Mouse (Mus musculus) bone marrow macrophage, adult 2 months (primary cell): ENCODE measurements at regions not wholly inside any gene's neighbourhood (a gene's known extent, or its start where the extent isn't known, plus 50 kb on each side); places are given as distances from the start of the nearest gene placed in this dataset.

ENCODE experiments used
- H3K27ac ChIP-seq: 2 replicates; pipeline ENCODE4 v1.5.1; 2012; ENCODE audit warnings: low read depth, low read length; ENCODE audit not compliant: insufficient read depth
- H3K4me1 ChIP-seq: 2 replicates; pipeline ENCODE4 v1.6.1; 2012; ENCODE audit warnings: low read length; ENCODE audit not compliant: control insufficient read depth, insufficient read depth
- H3K4me3 ChIP-seq: 2 replicates; pipeline ENCODE4 v1.5.1; 2012; ENCODE audit warnings: mild to moderate bottlenecking, low read length, moderate library complexity; ENCODE audit not compliant: insufficient read depth
- CTCF ChIP-seq: IDR thresholded peaks from 2 replicates; pipeline ENCODE4 v1.5.1; 2012; ENCODE audit warnings: low read depth, mild to moderate bottlenecking, low read length, moderate library complexity
- POLR2A ChIP-seq: IDR thresholded peaks from 2 replicates; pipeline ENCODE4 v1.6.1; 2012; ENCODE audit warnings: mild to moderate bottlenecking, low read depth, low read length, borderline replicate concordance

DNA sequence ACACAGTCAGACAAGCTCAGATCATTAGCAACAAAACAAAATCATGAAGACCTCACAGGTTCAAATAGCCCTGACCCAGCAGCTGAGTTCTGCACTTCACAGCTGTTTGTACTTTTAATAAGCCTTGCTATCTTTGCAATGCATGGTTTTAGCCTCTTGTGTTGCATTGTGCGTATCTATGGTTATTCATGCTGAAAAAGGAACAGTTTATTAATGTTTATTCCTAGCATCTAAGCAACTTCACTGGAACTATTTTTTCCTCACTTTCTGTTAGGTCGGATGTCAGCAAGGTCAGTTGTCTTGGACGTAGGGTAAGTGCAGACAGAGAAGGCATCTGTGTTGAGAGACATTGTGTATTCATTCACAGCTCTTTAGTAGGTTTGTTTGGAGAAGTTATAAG, 107.3 kb upstream of the Ccn2 start:
- H3K4me1 ChIP-seq: peaks cover 22% of the 10 kb centered on the region
- no peak overlapping the region for H3K4me3 ChIP-seq
- TF ChIP-seq POLR2A: no peak
- no peak overlapping the region for H3K27ac ChIP-seq

DNA sequence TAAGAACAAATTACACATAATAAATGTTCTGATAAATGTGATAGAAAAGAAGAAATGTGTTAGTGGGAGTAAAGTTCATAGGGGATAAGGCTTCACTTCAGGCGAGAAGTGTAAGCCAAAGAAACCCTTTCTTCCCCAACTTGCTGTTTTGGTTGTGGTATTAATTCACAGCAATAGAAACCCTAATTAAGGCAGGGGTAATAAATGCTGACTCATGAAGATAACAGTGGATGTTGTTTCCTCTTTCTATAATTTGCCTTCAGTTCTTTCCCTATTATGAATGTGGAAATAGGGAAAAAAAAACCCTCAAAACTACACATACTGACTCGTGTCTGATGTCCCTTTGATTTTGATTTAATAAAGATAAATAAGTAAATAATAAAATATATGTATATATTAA, 104.8 kb upstream of the Ccn2 start:
- peaks cover 29% of the 10 kb centered on the region for H3K4me1 ChIP-seq
- H3K27ac ChIP-seq: no peak overlapping the region
- no peak overlapping the region for H3K4me3 ChIP-seq
- TF ChIP-seq POLR2A (no peak), CTCF (no peak)

- Histone ChIP-seq H3K4me3 (no peak overlapping the region), H3K27ac (no peak overlapping the region), H3K4me1 (peaks cover 29% of the 10 kb centered on the region)
- TF ChIP-seq CTCF: no peak
- TF ChIP-seq POLR2A: no peak
Observed at GRCm38 (mm10) chr10:24491848-24492247, 103.4 kb upstream of the Ccn2 start.

DNA sequence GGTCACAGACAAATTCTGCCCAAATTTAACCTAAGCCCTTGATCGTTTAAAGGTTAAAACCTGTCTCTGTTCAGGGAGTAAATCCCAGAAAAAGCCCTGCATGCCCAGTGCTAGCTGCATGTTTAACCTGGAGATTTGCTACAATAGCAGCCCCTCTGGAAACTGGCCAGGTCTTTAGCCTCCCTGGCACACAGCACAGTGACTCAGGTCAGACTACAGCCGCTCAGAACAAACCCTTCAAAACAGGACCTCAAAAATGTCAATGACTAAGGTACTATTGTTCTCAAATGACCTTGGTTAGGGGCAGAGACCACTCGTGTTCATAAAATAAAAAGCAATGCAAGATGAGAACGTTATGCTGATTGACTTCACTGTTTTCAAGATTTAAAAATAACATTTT, 101.8 kb upstream of the Ccn2 start:
- Histone ChIP-seq H3K4me3 (no peak overlapping the region), H3K27ac (peak overlapping the region; percentile 83), H3K4me1 (peaks cover 29% of the 10 kb centered on the region)
- TF ChIP-seq CTCF: no peak
- no peak for TF ChIP-seq POLR2A

DNA sequence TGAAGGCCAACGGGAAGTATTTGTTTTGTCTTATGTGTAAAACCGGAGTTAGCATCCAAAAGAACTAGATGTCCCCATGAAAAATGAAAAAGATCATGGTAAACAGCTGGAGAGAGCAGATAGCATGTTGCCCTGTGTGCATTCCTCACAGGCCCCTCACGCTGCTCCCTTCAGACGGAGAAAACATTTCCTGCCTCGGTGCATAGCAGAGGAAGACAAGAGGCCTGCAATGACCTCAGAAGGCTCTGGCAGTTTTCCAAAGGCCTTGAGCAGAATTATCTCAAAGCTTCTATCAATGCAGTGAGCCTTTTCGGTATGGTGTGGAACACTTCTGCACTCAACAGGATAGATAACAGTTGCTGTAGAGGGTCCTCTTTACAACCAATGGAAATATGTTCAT, 101.3 kb upstream of the Ccn2 start:
- no peak for TF ChIP-seq POLR2A
- no peak for TF ChIP-seq CTCF
- no peak overlapping the region for H3K4me3 ChIP-seq
- H3K27ac ChIP-seq: peak overlapping the region; percentile 77
- H3K4me1 ChIP-seq: peaks cover 29% of the 10 kb centered on the region

DNA sequence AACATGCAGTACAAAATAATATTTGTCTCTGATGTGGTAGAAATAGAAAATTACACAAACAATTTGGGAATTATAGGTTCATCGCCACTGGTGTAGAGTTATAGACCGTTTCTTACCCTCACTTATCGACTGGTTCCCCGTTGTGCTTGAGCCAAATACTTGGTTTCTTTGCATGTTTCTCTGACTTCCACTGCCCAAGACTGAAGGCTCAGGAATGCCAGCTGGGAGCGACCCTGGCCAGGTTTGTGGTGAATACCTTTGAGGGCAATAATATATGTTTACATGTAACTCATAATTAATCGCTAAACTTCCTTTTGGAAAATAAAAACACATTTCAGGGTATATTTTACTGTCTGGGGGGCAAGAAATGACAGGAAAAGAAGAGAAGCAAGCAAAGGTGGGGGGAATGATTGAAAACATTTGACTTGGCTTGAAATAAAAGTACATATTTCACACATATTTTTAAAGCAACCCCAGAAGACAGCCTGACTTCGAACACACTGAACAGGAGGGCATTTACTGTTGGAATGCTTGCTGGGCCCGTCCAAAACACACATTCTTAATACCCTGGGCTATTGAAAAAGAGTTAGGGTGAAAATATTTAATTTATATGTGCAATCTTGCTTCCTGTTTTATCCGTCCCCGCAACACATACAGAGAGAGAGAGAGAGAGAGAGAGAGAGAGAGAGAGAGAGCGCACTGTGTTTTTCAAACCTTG, 75.3 kb upstream of the Ccn2 start:
- no peak overlapping the region for H3K4me3 ChIP-seq
- no peak for TF ChIP-seq CTCF
- no peak for TF ChIP-seq POLR2A
- no peaks in the 10 kb centered on the region for H3K4me1 ChIP-seq
- no peak overlapping the region for H3K27ac ChIP-seq

DNA sequence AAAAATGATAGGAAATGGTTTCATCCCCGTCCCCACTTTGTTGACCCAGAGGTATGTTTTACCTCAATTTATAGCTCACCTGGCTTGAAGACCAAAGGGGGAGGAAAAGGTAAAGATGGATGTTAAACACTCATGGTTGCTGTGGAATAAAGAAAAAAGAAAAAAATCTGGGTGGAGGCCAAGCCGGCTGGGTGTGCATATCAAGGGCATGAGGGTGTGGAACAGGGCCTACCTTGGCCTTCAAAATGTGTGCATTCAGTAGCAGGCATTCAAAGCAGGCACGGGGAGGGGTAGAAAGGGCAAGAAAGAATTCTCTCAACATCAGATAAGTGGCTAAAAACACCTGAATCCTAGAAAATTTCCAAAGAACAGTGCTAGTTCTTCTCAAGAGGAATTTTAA, 74.7 kb upstream of the Ccn2 start:
- H3K27ac ChIP-seq: no peak overlapping the region
- no peaks in the 10 kb centered on the region for H3K4me1 ChIP-seq
- no peak overlapping the region for H3K4me3 ChIP-seq
- TF ChIP-seq POLR2A: no peak
- no peak for TF ChIP-seq CTCF

- no peaks in the 10 kb centered on the region for H3K4me1 ChIP-seq
- H3K27ac ChIP-seq: no peak overlapping the region
- no peak for TF ChIP-seq CTCF
- TF ChIP-seq POLR2A: no peak
- H3K4me3 ChIP-seq: no peak overlapping the region
Observed at GRCm38 (mm10) chr10:24532776-24533175, 62.5 kb upstream of the Ccn2 start.

- H3K4me1 ChIP-seq: no peaks in the 10 kb centered on the region
- no peak for TF ChIP-seq CTCF
- no peak for TF ChIP-seq POLR2A
- no peak overlapping the region for H3K4me3 ChIP-seq
- no peak overlapping the region for H3K27ac ChIP-seq
Observed at GRCm38 (mm10) chr10:24534901-24535300, 60.3 kb upstream of the Ccn2 start.

DNA sequence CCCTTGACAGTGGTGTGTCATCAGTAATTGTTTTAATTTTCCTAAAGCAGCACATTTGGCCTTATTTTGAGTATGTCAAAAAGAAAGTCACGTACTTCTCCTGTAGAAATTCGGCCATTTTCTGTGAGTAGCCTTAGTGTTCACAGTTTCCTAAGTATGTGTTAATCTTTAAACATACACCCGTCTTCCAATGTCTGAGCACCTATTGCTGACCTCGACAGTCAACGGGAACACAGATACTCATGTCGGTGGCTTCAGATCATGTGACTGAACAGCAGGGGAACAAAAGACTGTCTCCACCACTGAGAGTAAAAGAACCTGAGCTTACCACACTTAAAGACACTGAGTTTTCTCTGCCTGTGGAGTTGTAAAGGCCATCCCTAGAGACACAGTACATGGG, 59.8 kb upstream of the Ccn2 start:
- Histone ChIP-seq H3K4me3 (no peak overlapping the region), H3K4me1 (no peaks in the 10 kb centered on the region), H3K27ac (no peak overlapping the region)
- TF ChIP-seq CTCF (no peak), POLR2A (no peak)

- Histone ChIP-seq H3K4me1 (no peaks in the 10 kb centered on the region), H3K27ac (no peak overlapping the region), H3K4me3 (no peak overlapping the region)
- TF ChIP-seq CTCF (no peak), POLR2A (no peak)
Observed at GRCm38 (mm10) chr10:24541990-24542389, 53.3 kb upstream of the Ccn2 start.
